Mouse (Mus musculus) ES-Bruce4 (cell line): ENCODE measurements around the gene Slit3.

Experiments used
- CTCF ChIP-seq: IDR thresholded peaks from one replicate; pipeline ENCODE4 v1.8.1; 2011; ENCODE audit warnings: low read depth, low read length
- EP300 ChIP-seq: IDR thresholded peaks from 2 replicates; pipeline ENCODE4 v1.6.1; 2011; ENCODE audit warnings: low read depth, low read length; ENCODE audit not compliant: insufficient read depth

DNA sequence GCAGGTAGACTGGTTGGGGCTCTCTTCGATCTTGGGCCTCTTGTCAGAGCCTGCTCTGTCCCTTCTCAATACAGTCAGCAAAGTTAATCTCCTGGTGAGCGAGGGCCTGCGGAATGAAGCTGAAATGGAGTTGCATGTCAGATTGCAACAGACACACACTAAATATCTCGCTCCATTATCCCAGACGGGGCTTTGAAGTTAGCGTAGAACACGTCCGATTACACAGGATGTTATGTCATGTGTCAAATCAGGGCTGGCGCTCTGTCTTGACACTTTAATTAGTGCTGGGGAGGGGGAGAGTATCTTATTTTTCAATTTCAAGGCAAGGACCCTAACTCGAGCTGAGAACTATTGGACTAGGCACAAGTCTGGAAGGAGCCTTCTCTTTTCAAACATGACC is 243.4 kb downstream of the Slit3 start:
- TF ChIP-seq EP300 (no peak), CTCF (no peak)
